Mouse (Mus musculus): ENCODE measurements around the gene Trim34b. TPM values are rescaled to one million over a fixed set of nuclear protein-coding genes. Genes with fewer than 3 reads are reported as not detected.
"Not testable (repeated sequence)": the region's sequence is repeated elsewhere in the genome, so short reads cannot be mapped to it uniquely, and the experiment has no call there.

Trim34b gene
- total RNA-seq (2021) = not detected
- long read RNA-seq, experiment 1 = 0 reads
- long read RNA-seq, experiment 2 = 0 reads

DNA sequence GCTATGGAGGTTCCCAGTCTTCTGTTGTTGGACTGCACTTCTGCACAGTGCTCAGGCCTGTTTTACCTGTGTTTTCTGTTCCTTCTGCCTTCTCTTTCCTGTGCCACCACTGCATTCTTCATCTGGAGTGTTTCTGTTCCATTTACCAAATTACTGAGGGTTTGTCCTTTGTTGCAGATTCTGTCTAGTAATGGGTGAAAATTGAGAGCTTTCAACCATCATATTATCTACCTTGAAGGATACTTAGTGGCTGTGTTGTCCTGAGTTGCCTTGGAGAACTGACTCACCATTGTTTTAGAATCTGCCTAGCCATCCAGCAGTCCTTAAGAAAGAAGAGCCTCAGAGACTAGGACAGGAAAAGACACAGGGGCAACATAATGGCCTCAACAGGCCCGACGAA, at the start of gene Trim34b:
Gene Trim34b, plus strand, starts transcription at position 301 of the 400 bp plus-strand sequence.
- not testable (repeated sequence) for DNase-seq (ENCODE audit: low spot score in 2 of 2)

DNA sequence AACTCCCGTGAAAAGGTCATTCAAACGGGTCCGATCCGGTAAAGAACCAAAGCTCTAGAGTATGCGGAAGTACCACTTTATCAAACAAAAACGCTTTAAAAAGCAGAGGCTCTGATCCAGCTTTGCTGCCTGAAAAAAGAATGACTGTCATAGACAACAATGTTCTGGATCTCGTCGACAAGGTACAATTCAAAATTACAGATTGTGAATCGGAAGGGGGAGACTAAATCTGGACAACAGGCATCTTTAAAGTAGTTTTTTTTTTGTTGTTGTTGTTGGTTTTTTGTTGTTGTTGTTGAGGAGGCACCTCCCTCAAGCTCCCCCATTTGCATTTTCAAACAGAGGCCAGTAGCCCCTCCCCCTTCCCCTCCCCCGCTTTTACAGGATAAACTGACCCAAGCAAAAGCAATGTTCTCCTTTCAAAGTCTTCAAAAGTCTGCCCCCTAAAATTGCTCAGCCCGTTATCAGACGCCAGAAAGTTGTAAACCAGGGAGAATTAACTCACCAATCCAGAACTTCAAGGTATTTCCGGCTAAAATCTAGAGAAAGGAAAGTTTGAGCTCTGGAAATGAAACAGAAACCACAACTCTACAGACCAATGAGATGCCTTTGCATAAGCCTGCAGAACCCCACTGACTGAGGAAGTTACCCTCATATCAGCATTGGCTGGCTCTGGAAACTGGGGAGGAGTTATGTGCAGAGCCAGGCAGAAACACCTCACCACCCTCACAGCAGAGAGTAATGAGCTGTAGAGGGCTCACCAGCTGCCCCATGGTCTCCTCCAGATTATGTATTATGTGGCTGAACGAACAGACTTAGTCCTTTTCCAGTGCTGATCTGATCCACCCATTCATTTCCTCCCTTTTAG, 41.5 kb upstream of the Trim34b start, which contains the start of gene Trim5:
Gene Trim5, minus strand, starts transcription at position 519 of the 868 bp plus-strand sequence.
- DNase-seq (ENCODE audit: low spot score in 2 of 2) = not testable (repeated sequence)

DNA sequence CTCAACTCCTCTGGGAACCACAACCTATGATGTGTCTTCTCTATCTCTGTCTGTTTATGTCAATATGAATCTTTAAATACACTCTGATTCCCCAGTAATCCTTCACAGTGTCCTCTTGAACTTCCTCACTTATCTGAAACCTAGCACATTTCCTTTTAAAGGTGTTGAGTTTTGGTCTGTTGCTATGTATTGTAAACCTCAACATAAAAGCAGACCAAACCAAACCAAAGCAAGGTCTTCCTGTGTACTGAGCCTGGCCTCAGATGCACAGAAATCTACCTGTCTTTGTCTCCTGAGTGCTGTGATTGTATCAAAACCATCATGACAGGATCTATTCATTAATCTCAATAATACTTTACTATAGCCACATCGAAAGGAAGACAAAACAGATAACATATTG, 38.6 kb upstream of the Trim34b start:
- DNase-seq (ENCODE audit: low spot score in 2 of 2) = no peak

DNA sequence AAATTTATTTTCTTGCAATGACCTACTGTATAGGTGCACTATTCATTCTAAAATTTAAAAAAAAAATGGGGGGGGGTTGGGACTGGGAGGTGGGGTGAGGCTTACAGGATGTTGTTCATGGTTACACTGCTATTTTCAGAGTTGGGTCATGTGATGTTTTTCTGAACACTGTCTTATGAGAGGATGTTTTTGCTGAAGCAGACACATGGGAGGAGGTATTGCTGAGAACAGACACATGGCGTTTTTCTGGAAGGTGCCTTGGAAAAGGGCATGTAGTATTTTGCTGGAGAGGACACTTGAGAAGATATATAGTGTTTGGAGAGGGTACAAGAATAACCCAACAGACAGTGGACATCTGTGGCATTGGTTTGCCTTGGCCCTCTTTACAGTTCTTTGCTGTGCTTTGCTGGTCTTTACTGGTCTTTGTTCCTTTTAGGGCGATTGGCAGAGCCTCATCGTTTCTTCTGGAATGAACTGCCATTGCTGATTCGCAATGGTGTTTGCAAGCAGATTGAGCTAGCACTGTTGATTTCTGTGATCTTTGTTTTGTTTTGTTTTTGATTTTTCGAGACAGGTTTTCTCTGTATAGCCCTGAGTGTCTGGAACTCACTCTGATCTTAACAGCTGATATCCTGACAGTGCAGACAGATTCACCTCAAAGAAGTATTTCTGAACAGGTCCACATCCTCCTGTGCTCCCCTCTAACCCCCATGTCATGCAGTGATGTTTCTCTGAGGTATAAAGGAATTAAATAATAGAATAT, 37.5 kb upstream of the Trim34b start:
- DNase-seq (ENCODE audit: low spot score in 2 of 2) = no peak

DNA sequence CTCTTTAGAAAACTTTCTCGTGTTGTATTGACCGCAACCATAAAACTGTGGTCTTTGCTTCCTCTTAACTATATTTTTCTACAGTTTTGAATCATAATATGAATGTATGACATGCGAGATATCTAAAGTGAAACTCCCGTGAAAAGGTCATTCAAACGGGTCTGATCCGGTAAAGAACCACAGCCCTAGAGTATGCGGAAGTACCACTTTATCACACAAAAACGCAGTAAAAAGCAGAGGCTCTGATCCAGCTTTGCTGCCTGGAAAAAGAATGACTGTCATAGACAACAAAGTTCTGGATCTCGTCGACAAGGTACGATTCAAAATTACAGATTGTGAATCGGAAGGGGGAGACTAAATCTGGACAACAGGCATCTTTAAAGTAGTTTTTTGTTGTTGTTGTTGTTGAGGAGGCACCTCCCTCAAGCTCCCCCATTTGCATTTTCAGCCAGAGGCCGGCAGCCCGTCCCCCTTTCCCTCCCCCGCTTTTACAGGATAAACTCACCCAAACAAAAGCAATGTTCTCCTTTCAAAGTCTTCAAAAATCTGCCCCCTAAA, 14.4 kb upstream of the Trim34b start:
- no peak for DNase-seq (ENCODE audit: low spot score in 2 of 2)

DNA sequence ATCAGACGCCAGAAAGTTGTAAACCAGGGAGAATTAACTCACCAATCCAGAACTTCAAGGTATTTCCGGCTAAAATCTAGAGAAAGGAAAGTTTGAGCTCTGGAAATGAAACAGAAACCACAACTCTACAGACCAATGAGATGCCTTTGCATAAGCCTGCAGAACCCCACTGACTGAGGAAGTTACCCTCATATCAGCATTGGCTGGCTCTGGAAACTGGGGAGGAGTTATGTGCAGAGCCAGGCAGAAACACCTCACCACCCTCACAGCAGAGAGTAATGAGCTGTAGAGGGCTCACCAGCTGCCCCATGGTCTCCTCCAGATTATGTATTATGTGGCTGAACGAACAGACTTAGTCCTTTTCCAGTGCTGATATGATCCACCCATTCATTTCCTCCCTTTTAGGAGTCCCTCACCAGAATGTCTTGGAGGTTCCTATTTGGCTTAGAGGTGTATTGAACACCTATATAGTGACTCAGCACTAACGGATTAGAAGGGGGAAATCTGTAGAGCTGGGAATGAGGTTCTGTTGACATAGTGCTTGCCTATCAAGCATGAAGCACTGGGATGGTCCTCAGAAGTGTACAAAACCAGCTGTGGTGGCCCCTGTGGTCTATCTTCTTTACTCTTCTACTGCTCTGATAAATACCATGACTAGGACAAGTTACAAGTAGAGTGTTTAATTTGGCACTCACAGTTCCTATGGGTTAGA, 13.7 kb upstream of the Trim34b start, which contains the start of gene Trim12a:
Gene Trim12a, minus strand, starts transcription at position 98 of the 712 bp plus-strand sequence.
- DNase-seq (ENCODE audit: low spot score in 2 of 2) = not testable (repeated sequence)

DNA sequence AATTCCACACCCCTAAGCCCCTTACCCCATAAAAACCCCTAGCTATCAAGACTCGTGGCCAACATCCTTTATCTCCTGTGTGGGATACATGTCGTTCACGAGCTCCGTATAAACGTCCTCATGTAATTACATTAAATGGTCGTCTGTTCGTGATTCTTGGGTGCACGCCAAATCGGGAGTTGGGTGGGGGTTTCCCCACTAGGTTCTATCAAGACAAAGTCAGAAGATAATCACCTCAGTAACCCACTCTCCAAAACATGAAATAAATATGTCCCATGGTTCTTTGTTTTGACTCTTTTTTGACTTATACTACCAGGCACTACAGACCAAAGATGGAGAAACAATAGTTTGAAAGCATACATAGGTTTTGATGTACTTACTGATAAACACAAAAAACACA, 7.2 kb upstream of the Trim34b start:
- DNase-seq (ENCODE audit: low spot score in 2 of 2) = no peak

DNA sequence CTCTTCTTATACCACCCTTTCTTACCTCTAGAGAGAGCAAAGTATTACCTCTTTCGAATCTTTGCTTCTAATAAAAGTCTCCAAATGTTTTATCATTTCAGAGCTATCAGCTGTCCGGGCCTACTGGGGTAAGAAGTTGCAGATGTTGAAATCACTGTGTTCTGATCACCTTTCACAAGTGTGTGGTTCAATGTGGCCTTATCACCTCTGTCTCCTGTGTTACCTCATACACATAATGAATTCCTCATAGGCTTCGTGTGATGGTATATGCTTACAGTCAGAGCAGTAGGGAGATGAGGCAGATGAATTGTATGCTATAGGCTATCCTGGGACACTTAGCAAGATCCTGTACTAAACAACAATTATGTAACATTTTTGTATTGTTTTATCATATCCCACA, 6.3 kb downstream of the Trim34b start:
- DNase-seq (ENCODE audit: low spot score in 2 of 2) = not testable (repeated sequence)

DNA sequence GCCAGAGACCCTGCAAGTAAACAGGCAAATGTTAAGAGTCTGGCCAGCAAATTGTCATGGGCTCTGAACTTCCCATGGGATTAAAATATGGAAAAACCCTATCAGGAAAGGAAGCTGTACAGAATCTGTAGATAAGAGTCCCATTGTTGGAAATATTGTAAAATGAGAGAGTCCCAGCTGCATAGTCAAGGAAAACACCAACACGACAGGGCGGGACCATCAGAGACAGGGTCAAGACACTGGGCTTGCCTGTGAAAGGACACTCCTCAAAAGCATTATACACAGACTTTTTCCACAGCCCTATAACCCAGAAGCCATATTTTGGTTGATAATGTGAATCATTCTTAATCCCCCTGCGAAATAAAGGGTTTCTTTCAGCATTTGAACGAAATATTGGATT, 11.5 kb downstream of the Trim34b start:
- not testable (repeated sequence) for DNase-seq (ENCODE audit: low spot score in 2 of 2)

DNA sequence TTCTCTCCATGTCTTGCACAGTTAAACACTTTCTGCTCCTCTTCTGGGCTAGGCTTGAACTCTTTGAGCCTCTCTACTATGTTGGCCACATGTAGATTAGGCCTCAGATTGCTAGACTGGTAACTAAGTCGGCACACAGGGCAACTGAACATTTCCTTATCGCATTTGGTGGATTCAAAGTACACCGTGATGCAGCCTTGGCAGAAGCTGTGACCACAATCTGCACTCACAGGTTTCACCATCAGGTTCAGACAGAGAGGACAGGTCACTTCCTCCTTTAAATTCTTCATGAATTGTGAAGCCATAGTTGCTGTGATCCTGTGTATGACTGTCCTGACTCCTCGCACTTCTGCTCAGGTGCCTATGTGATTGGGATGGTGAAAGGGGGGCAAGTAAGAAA, 18.8 kb downstream of the Trim34b start:
- DNase-seq (ENCODE audit: low spot score in 2 of 2) = not testable (repeated sequence)

DNA sequence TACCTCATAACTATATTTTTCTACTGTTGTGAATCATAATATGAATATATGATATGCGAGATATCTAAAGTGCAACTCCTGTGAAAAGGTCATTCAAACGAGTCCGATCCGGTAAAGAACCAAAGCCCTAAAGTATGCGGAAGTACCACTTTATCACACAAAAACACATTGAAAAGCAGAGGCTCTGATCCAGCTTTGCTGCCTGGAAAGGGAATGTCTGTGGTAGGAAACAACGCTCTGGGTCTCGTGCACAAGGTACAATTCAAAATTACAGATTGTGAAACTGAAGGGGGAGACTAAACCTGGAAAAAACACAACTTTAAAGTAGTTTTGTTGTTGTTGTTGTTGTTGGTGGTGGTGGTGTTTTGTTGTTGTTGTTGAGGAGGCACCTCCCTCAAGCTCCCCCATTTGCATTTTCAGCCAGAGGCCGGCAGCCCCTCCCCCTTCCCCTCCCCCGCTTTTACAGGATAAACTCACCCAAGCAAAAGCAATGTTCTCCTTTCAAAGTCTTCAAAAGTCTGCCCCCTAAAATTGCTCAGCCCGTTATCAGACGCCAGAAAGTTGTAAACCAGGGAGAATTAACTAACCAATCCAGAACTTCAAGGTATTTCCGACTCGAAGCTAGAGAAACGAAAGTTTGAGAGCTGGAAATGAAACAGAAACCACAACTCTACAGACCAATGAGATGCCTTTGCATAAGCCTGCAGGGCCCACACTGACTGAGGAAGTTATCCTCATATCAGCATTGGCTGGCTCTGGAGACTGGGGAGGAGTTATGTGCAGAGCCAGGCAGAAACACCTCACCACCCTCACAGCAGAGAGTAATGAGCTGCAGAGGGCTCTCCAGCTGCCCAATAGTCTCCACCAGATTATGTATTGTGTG, 23.7 kb downstream of the Trim34b start, which contains the start of gene Trim12c:
Gene Trim12c, minus strand, starts transcription at position 646 of the 883 bp plus-strand sequence.
- DNase-seq (ENCODE audit: low spot score in 2 of 2) = peak in 1 of 2 experiments; percentile 1

DNA sequence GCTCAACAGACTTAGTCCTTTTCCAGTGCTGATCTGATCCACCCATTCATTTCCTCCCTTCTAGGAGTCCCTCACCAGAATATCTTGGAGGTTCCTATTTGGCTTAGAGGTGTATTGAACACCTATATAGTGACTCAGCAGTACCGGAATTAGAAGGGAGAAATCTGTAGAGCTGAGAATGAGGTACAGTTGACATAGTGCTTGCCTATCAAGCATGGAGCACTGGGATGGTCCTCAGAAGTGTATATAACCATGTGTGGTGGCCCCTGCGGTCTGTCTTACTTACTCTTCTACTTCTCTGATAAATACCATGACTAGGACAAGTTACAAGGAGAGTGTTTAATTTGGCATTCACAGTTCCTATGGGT, 24.3 kb downstream of the Trim34b start:
- no peak for DNase-seq (ENCODE audit: low spot score in 2 of 2)

DNA sequence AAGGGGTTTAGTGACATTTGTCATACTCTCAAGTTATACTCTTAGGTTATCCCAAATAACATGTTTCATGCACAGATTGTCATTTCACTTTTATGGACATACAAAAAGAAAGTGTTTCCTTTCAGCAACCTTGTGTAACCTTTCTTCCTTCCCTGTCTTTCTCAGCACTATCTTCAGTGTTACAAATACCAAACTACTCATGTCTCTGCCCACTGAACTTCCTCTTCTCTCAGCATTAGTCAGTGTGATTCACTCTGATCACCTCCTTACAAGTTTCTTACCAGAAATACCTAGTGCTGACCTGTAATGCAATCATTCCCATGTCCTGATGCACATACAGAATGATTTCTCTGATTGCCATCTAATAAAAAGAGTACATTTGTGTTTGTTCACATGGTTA, 37.1 kb downstream of the Trim34b start:
- no peak for DNase-seq (ENCODE audit: low spot score in 2 of 2)

DNA sequence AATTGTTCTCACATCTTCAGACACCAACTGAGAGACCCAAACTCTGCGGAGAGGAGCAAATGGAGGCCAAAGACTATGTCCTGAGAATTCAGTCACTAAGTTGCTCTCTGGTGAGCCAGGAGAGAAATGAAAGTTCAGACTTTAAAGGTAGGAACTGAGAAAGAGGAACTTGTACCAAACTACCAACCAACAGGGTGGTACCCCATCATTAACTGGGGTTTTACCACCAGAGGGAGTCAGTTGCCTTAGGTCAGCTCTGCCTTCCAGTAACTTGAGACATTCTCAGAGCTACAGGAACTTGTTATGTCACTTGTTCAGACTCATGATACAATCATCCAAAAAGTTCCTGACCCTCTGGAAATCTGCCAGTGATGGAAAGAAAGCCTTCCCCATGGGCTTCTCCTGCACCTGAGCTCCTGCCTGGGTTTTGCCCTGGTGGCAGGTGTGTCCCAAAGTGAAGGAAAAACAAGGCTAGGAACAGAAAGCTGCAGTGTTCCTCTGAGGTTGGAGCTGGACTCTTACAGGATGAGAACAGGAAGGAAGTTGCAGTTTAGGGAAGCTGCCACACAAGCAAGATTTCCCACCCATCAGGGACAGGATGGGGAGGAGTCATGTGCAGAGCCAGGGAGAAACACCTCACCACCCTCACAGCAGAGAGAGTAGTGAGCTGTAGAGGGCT, 40.6 kb downstream of the Trim34b start, which contains the start of gene Trim30b:
Gene Trim30b, minus strand, starts transcription at position 149 of the 679 bp plus-strand sequence.
- DNase-seq (ENCODE audit: low spot score in 2 of 2) = no peak

Other genes with a start within 250 kb of the Trim34b start
- not detected for gene Olfr645, start 244.0 kb upstream of the Trim34b start, total RNA-seq (2021)
- not detected for gene Olfr646, start 224.6 kb upstream of the Trim34b start, total RNA-seq (2021)
- gene Ubqln5, start 199.6 kb upstream of the Trim34b start, total RNA-seq (2021) = not detected
- gene Olfr643, start 192.1 kb upstream of the Trim34b start, total RNA-seq (2021) = not detected
- not detected for gene Ubqln3, start 186.2 kb upstream of the Trim34b start, total RNA-seq (2021)
- gene Ubqlnl, start 178.9 kb upstream of the Trim34b start, total RNA-seq (2021) = not detected
- gene Olfm5, start 164.6 kb upstream of the Trim34b start, total RNA-seq (2021) = not detected
- gene Olfr648, start 146.1 kb upstream of the Trim34b start, total RNA-seq (2021) = under 1 TPM; 0.21 to 0.26 TPM
- not detected for gene Olfr649, start 133.5 kb upstream of the Trim34b start, total RNA-seq (2021)
- gene Trim6, start 110.7 kb upstream of the Trim34b start, total RNA-seq (2021) = not detected
- 1 to 10 TPM in 1 of 2 experiments, under 1 TPM in 1; 1.00 to 1.3 TPM for gene Trim34a, start 85.0 kb upstream of the Trim34b start, total RNA-seq (2021)
- gene Trim5, start 41.4 kb upstream of the Trim34b start, total RNA-seq (2021) = under 1 TPM; 0.37 to 0.63 TPM
- 1 to 10 TPM; 2.2 to 2.6 TPM for gene Trim12a, start 14.0 kb upstream of the Trim34b start, total RNA-seq (2021)
- 1 to 10 TPM; 1.7 TPM for gene Trim12c, start 23.9 kb downstream of the Trim34b start, total RNA-seq (2021)
- gene Trim30b, start 40.4 kb downstream of the Trim34b start, total RNA-seq (2021) = under 1 TPM in 1 of 2 experiments, not detected in 1; 0.14 TPM
- gene Trim30c, start 71.4 kb downstream of the Trim34b start, total RNA-seq (2021) = not detected
- 1 to 10 TPM in 1 of 2 experiments, under 1 TPM in 1; 0.67 to 1.0 TPM for gene Trim30a, start 135.7 kb downstream of the Trim34b start, total RNA-seq (2021)
- gene Trim30d, start 178.4 kb downstream of the Trim34b start, total RNA-seq (2021) = under 1 TPM; 0.59 to 0.88 TPM
- gene Olfr651, start 220.7 kb downstream of the Trim34b start, total RNA-seq (2021) = not detected
- gene Olfr652, start 231.4 kb downstream of the Trim34b start, total RNA-seq (2021) = not detected
- gene Olfr653, start 247.8 kb downstream of the Trim34b start, total RNA-seq (2021) = not detected